Mouse (Mus musculus) neural tube, embryonic 15.5 days (tissue): ENCODE results near the gene Usp6nl. TPM values are rescaled to one million over a fixed set of nuclear protein-coding genes. Genes with fewer than 3 reads are reported as not detected.

Source experiments
- ATAC-seq: fragments of 200-750 bp; cut with Nextera tagmentation; 2 replicates; pipeline ENCODE4 v1.8.0; 2017; ENCODE audit warnings: mild to moderate bottlenecking, moderate TSS enrichment, moderate library complexity; ENCODE audit not compliant: low FRiP score
- H3K27ac ChIP-seq: fragments of 300-500 bp; sonication (generic); replicated peaks from 2 replicates; pipeline ENCODE4 v1.5.1; 2015; ENCODE audit warnings: mild to moderate bottlenecking, inconsistent platforms
- H3K27me3 ChIP-seq: fragments of 300-500 bp; sonication (generic); replicated peaks from 2 replicates; pipeline ENCODE4 v1.6.1; 2015; ENCODE audit warnings: inconsistent platforms
- H3K36me3 ChIP-seq: fragments of 300-500 bp; sonication (generic); 2 replicates; pipeline ENCODE4 v1.6.1; 2015; ENCODE audit warnings: inconsistent platforms
- H3K4me1 ChIP-seq: fragments of 300-500 bp; sonication (generic); 2 replicates; pipeline ENCODE4 v1.6.1; 2015; ENCODE audit warnings: inconsistent platforms
- H3K4me2 ChIP-seq: fragments of 300-500 bp; sonication (generic); 2 replicates; pipeline ENCODE4 v1.6.1; 2015; ENCODE audit warnings: inconsistent platforms, mild to moderate bottlenecking, moderate library complexity
- H3K4me3 ChIP-seq: fragments of 300-500 bp; sonication (generic); replicated peaks from 2 replicates; pipeline ENCODE4 v1.5.1; 2015; ENCODE audit warnings: mild to moderate bottlenecking, inconsistent platforms
- H3K9ac ChIP-seq: fragments of 300-500 bp; sonication (generic); replicated peaks from 2 replicates; pipeline ENCODE4 v1.6.1; 2015; ENCODE audit warnings: mild to moderate bottlenecking, inconsistent platforms
- H3K9me3 ChIP-seq: fragments of 300-500 bp; sonication (generic); replicated peaks from 2 replicates; pipeline ENCODE4 v1.6.1; 2016; ENCODE audit warnings: inconsistent platforms
- WGBS: fragments of 180-500 bp; shearing (Covaris S2); methylation state at CpG from one replicate; pipeline ENCODE4 v1.1.7; 2015; ENCODE audit warnings: mixed read lengths; 5-methylcytosine and 5-hydroxymethylcytosine counted together
- polyA plus RNA-seq: library from polyadenylated mRNA; unstranded; fragments of >200 nt; fragmentation: Nextera tagmentation; extraction: Ambion mirVana; gene quantifications from 2 replicates; pipeline ENCODE4 v1.2.1, GENCODE M21; 2015

Usp6nl gene
- polyA plus RNA-seq, 1 experiment from 2014 or later = 6.5 TPM

DNA sequence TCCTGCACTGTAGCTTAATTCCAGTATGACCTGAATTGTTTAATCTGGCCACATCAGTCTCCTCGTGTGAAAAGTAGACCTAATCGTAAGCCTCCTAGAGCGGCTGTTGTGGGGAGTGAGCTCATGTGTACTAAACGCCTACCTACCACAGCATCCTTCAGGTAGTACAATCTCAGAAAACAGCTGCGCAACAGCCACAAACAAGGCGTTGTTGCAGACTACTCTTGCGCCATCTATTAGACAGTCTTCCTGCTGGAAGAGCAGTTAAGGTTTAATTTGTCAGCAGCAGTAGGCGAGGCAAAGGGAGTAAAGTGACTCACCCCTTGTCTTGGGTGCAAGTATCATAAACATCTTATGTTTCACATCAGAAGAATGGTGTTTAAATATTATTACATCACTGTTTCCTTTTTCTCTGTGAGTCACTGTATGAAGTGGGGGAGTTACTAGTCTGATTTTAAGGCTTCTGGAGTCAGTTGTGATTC is 57.3 kb downstream of the Usp6nl start:
- ATAC-seq = no peak
- Histone ChIP-seq H3K9me3 (no peaks in the 10 kb centered on the region), H3K36me3 (no peaks in the 10 kb centered on the region), H3K9ac (no peak overlapping the region), H3K4me2 (no peak overlapping the region), H3K4me1 (peaks cover 3% of the 10 kb centered on the region; the same call in 1 of the 2 replicates), H3K27ac (no peak overlapping the region), H3K27me3 (no peaks in the 10 kb centered on the region), H3K4me3 (no peak overlapping the region)
- WGBS = 88% methylated on average over 8 of the region's 8 CpGs

DNA sequence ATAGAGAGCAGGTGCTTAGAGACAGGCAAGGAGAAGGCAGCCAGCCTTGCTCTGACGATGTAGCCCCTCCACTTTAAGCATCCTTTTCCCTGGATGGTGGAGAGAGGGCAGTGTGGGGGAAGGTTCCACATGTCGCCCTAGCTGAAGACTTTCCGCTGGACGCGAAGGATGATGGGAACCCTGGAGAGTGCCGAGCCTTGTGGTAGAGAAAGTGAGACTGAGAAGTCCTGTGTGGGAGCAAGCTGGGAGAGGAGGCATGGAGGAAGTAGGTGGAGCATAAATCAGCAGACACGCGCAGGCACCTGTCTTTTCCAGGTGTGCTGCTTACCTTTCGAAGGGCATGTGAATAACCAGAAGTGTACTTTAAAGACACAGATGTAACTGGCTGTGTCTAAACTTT is 57.9 kb downstream of the Usp6nl start:
- ATAC-seq = no peak
- H3K4me1 ChIP-seq = peaks cover 3% of the 10 kb centered on the region; the same call in 1 of the 2 replicates
- H3K4me3 ChIP-seq = no peak overlapping the region
- H3K27ac ChIP-seq = no peak overlapping the region
- 85% methylated on average over 9 of the region's 9 CpGs for WGBS
- no peaks in the 10 kb centered on the region for H3K36me3 ChIP-seq
- H3K9me3 ChIP-seq = no peaks in the 10 kb centered on the region
- H3K4me2 ChIP-seq = no peak overlapping the region
- H3K27me3 ChIP-seq = no peaks in the 10 kb centered on the region
- H3K9ac ChIP-seq = no peak overlapping the region

DNA sequence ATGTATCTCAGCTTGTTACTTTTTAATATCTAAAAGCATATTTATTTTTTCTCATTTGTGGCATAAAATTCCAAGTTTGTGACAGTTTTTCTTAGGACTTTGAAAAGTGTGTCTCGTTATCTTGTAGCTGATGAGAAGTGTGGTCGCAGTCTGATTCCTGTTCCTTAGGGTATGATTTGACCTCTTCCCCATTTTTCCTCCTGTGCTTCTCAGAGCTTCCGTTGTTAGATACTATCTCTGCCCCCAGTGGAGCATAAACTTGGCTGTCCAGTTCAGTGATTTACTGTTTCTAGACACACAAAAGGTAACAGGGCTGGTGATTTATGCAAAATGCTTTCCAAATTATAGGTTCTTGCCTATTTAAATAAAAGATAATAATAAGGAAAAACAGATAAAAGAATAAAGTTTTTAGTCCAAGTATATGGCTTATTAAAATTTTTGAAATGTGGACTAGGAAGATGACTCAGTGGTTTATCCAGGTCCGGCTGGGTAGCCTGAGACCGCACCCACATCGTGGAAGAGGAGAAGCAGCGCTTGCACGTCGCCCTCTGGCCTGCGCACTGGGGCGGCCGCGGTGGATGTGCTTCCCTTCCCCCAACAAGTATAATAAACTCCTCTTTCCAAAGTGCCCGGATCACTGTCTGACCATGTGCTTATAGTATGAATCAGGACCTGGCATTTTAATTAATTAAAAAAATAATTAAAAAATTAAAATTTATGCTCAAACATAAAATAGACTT is 62.1 kb downstream of the Usp6nl start:
- Histone ChIP-seq H3K36me3 (no peaks in the 10 kb centered on the region), H3K27ac (no peak overlapping the region), H3K4me2 (no peak overlapping the region), H3K9me3 (no peaks in the 10 kb centered on the region), H3K4me1 (peaks cover 7% of the 10 kb centered on the region; the same call in 1 of the 2 replicates), H3K9ac (no peak overlapping the region), H3K27me3 (no peaks in the 10 kb centered on the region), H3K4me3 (no peak overlapping the region)
- 81% methylated on average over 14 of the region's 14 CpGs for WGBS
- ATAC-seq = no peak

DNA sequence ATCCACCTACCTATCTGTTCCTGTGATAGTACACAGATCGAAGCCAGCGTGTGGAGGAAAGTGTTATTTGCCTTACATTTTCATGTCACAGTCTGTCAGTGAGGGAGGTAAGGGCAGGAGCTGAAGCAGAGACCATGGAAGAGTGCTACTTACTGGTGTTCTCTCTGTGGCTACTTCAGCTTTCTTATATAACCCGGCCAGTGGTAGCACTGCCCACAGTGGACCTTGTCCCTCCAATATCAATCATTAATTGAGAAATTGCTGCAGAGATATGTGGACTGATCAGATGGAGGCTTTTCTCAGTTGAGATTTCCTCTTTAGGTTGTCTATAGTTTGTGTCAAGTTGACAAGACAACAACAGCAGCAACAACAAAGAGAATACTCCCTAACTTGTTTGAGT is 66.7 kb downstream of the Usp6nl start:
- no peak for ATAC-seq
- 95% methylated on average over 3 of the region's 3 CpGs for WGBS
- H3K36me3 ChIP-seq = no peaks in the 10 kb centered on the region

DNA sequence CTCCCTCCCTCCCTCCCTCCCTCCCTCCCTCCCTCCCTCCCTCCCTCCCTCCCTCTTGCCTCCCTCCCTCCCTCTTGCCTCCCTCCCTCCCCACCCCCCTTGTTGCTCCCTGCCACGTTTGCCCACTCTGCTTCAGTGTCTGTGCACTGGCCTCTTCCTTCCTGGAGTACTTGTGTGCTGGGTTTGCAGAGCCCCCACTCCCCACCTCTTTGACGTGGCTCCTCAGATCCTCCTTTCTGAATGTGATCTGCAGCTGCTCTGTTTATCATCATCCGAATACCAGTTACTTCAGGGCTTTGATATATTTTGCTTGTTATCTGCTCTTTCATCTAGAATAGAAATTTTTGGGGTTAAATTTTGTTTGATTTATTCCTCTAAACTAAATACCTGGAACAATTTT is 68.8 kb downstream of the Usp6nl start:
- Histone ChIP-seq H3K9ac (no peak overlapping the region), H3K4me1 (peaks cover 7% of the 10 kb centered on the region; the same call in 1 of the 2 replicates), H3K9me3 (no peaks in the 10 kb centered on the region), H3K27ac (no peak overlapping the region), H3K27me3 (no peaks in the 10 kb centered on the region), H3K36me3 (no peaks in the 10 kb centered on the region), H3K4me2 (no peak overlapping the region), H3K4me3 (no peak overlapping the region)
- 83% methylated on average over 2 of the region's 3 CpGs for WGBS
- ATAC-seq = no peak

More for the DNA sequence above, 66.7 kb downstream of the Usp6nl start:
- H3K9ac ChIP-seq = no peak overlapping the region
- H3K9me3 ChIP-seq = no peaks in the 10 kb centered on the region
- H3K4me2 ChIP-seq = no peak overlapping the region
- H3K4me1 ChIP-seq = peaks cover 7% of the 10 kb centered on the region; the same call in 1 of the 2 replicates
- H3K4me3 ChIP-seq = no peak overlapping the region
- H3K27me3 ChIP-seq = no peaks in the 10 kb centered on the region
- no peak overlapping the region for H3K27ac ChIP-seq

DNA sequence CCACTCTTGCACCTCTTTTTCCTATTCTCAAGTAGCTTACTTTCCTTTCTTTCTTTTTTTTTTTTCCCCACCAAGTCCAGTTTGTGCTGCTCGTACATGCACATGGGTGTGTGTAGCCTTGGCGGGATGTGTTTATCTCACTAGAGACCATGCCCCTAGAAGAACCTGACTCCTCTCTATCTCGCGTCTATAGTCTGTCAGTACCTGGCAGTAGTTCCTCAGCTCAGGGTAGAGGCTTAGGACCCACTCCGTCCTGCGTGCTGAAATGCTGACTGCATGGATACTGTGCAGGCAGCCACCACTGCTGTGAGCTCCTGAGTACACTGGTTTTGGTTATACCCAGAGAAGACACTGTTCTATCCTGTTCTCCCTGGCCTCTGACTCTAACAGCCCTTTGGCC is 69.5 kb downstream of the Usp6nl start:
- no peak overlapping the region for H3K27ac ChIP-seq
- ATAC-seq = no peak
- H3K36me3 ChIP-seq = no peaks in the 10 kb centered on the region
- no peak overlapping the region for H3K4me2 ChIP-seq
- peaks cover 7% of the 10 kb centered on the region; the same call in 1 of the 2 replicates for H3K4me1 ChIP-seq
- 96% methylated on average over 6 of the region's 6 CpGs for WGBS
- no peak overlapping the region for H3K4me3 ChIP-seq
- no peak overlapping the region for H3K9ac ChIP-seq
- no peaks in the 10 kb centered on the region for H3K9me3 ChIP-seq
- H3K27me3 ChIP-seq = no peaks in the 10 kb centered on the region

DNA sequence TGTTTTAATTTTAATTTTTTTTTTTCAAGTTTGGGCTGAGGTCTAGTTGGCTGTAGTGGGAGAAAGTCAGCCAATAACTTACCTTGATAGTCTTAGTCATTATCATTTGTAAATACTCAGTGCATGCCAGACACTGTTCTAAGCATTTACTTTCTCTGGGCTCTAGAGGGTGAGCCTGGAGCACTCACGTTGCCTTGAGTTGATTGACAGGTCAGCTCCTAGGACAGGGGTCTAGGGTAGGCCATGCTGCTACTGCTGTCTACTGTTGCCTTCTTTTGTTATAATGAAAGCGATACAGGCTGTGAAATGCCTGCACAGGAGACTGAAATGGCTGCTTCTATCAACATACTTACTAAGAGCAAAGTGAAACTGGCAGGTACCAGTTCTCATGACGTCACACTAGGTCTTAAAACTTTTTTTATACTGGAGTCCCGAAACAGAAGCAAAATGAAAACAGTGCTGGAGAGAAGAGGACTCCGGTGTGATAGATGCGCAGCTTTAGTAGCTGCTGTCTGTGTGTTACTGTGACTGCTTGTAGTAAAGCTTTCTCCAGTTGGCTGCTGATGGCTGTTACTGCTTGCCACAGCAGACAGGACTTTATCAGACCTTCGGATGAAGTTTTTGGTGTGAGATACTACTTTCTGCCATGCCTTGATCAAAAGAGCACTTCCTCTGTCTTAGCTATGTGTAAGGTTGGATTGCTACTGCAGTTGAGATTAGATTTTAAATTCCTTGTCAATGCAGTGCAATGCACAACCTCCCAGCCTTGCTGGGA is 73.6 kb downstream of the Usp6nl start:
- 86% methylated on average over 7 of the region's 7 CpGs for WGBS
- Histone ChIP-seq H3K27ac (no peak overlapping the region), H3K36me3 (no peaks in the 10 kb centered on the region), H3K4me3 (no peak overlapping the region), H3K9ac (no peak overlapping the region), H3K9me3 (no peaks in the 10 kb centered on the region), H3K4me2 (no peak overlapping the region), H3K27me3 (no peaks in the 10 kb centered on the region), H3K4me1 (no peaks in the 10 kb centered on the region)
- no peak for ATAC-seq

DNA sequence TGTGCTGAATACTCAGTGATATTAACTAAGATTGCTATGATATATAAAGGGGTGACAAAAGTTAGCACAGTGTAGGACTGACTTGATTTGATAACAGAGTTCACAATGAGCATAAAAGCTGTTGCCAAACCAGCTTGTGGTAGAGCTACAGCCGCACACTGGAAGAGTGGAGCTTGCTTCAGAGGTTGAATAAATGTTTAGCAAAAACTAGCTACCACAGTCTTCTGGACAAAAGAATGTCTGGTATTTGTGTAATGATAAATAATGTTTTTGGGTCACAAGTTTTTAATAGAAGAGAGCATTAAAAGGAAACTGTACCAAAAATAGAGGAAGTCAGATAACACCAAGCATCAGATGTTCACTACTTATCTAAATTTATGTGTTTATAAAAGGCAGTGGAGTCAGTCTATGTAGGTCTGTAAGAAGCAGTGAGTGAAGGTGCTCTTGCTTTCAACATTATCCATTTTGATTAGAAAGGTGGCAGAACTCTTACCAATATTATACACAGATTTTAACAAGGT is 74.2 kb downstream of the Usp6nl start:
- Histone ChIP-seq H3K27me3 (no peaks in the 10 kb centered on the region), H3K4me2 (no peak overlapping the region), H3K4me3 (no peak overlapping the region), H3K27ac (no peak overlapping the region), H3K36me3 (no peaks in the 10 kb centered on the region), H3K4me1 (no peaks in the 10 kb centered on the region), H3K9me3 (no peaks in the 10 kb centered on the region), H3K9ac (no peak overlapping the region)
- WGBS = 82% methylated on average over 1 of the region's 1 CpGs
- no peak for ATAC-seq

DNA sequence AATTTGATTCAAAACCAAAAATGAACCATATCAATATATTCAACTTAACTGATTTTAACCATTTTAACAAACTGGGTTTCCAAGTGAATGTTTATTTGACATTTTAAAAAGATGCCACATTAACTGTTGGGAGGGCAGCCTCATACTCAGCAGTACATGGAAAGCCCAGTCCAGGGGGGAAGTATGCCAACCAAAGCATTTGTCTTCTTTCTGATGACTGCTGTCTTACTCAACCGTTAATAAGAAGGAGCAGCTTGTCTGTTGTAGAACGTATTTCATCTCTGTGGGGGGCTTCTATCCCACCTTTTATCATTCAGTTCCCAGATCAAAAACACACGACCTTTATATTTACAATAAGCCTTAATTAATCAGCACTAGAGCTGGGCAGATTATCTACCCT is 74.7 kb downstream of the Usp6nl start:
- Histone ChIP-seq H3K27ac (no peak overlapping the region), H3K9me3 (no peaks in the 10 kb centered on the region)
- no peak for ATAC-seq

DNA sequence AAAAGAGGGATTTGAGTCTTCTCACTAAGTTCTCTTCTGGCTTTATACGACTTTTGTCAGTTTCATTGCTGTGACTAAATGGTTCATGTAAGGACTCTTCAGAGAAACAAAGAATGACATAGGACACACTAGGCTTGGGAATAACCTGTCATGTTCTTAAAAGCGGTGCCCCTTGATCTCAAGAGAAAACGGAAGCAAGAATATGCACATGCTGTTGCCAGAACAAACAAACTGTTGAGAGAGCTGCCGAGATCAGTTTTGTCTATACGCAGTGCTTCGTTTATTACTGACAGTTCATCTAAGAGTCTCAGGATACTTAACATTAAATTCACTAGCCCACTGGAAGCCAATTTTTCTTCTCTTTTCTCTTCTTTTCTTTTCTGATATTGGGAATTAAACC is 76.4 kb downstream of the Usp6nl start:
- 58% methylated on average over 6 of the region's 6 CpGs for WGBS
- no peaks in the 10 kb centered on the region for H3K27me3 ChIP-seq
- H3K9me3 ChIP-seq = no peaks in the 10 kb centered on the region
- H3K4me3 ChIP-seq = no peak overlapping the region
- no peak for ATAC-seq
- H3K36me3 ChIP-seq = no peaks in the 10 kb centered on the region
- H3K4me1 ChIP-seq = peaks cover 6% of the 10 kb centered on the region
- no peak overlapping the region for H3K9ac ChIP-seq
- no peak overlapping the region for H3K4me2 ChIP-seq
- H3K27ac ChIP-seq = no peak overlapping the region

More for the DNA sequence above, 74.7 kb downstream of the Usp6nl start:
- no peaks in the 10 kb centered on the region for H3K4me1 ChIP-seq
- no peak overlapping the region for H3K9ac ChIP-seq
- H3K27me3 ChIP-seq = no peaks in the 10 kb centered on the region
- WGBS = 41% methylated on average over 3 of the region's 3 CpGs
- no peak overlapping the region for H3K4me3 ChIP-seq
- H3K36me3 ChIP-seq = no peaks in the 10 kb centered on the region
- no peak overlapping the region for H3K4me2 ChIP-seq

DNA sequence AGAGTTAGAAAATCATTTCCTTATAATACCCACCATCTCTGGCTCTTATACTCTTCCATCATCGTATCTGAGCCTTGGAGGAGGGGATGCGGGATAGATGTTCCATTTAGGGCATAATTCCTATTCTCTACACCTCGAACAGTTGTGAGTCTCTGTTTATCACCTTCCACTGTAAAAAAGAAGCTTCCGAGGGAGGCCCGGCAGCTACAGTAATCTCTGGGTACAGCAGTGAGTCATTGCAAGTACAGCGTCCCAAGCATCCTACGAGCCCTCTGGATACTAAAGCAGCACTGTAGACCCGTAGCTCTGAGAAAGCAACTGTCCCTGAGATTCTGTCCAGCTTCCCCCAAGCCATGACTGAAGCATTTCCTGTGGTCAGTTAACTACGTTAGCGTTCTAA is 78.6 kb downstream of the Usp6nl start:
- no peak overlapping the region for H3K4me3 ChIP-seq
- H3K4me2 ChIP-seq = no peak overlapping the region
- H3K9me3 ChIP-seq = no peaks in the 10 kb centered on the region
- peaks cover 17% of the 10 kb centered on the region for H3K4me1 ChIP-seq
- no peak for ATAC-seq
- no peak overlapping the region for H3K27ac ChIP-seq
- 91% methylated on average over 10 of the region's 10 CpGs for WGBS
- H3K27me3 ChIP-seq = no peaks in the 10 kb centered on the region
- H3K36me3 ChIP-seq = no peaks in the 10 kb centered on the region
- H3K9ac ChIP-seq = no peak overlapping the region
